Mouse (Mus musculus) olfactory bulb, adult 2 months (tissue): ENCODE results near the gene Bcl2l12.

Experiments used
- CTCF ChIP-seq: fragments of 200-500 bp; IDR thresholded peaks from 2 replicates; pipeline ENCODE4 v1.5.1; 2012; ENCODE audit warnings: low read depth, mild to moderate bottlenecking, low read length, moderate library complexity; ENCODE audit not compliant: insufficient read depth
- POLR2A ChIP-seq: fragments of 200-500 bp; IDR thresholded peaks from 2 replicates; pipeline ENCODE4 v1.6.1; 2012; ENCODE audit warnings: mild to moderate bottlenecking, low read depth, low read length, moderate library complexity; ENCODE audit not compliant: insufficient read depth

DNA sequence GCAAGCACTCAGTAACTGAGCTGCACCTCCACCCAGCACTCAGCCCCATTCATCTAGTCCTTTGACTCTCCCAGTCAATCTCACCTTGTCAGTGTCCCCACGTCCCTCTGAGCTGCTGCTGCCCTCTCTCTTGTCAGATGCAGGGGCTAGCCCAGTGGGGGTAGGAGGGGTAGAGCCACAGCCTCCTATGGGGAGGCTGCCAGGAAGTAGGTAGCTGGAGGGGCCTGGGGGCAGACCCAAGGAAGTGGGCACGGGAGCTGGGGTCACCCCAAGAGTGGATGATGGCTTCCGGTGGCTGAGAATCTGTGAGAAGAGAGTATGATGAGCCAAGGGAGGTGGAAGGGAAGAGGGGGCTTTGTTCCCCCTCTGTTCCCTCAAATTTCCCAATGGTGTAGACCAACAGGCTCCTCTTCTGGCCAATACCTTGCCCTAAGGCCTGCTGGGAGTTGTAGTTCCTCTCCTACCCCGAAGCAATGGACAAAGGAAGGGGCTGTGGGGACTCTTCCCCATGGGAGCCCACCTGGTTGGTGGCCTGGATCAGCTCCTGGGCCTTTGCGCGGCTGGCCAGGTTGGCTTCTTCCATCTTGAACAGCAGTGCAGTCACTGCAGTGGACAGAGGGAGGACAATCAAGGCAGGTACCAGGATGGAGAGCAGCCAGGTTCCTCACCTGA, 6.9 kb upstream of the Bcl2l12 start:
- TF ChIP-seq POLR2A: no peak
- TF ChIP-seq CTCF: no peak
